Mouse (Mus musculus): ENCODE results near the gene Olfr1417.
A peak's percentile ranks its signal among the peaks of the same experiment; 100 is the strongest.
"Not testable (repeated sequence)": the region's sequence is repeated elsewhere in the genome, so short reads cannot be mapped to it uniquely, and the experiment has no call there.

Olfr1417 gene

GRCm38 (mm10) chr19:11839119-11839518 is at the start of gene Olfr1417:
Gene Olfr1417, minus strand, starts transcription at chr19:11839219.
- no peak for DNase-seq (ENCODE audit: low spot score)

GRCm38 (mm10) chr19:11886265-11886664 is 47.2 kb upstream of the Olfr1417 start, which contains the start of gene Olfr1420:
Gene Olfr1420, plus strand, starts transcription at chr19:11886565.
- DNase-seq (ENCODE audit: low spot score): no peak

- not testable (repeated sequence) for DNase-seq (ENCODE audit: low spot score)
Observed at GRCm38 (mm10) chr19:11878404-11878803, 39.4 kb upstream of the Olfr1417 start.

GRCm38 (mm10) chr19:11875006-11875405 is 36.0 kb upstream of the Olfr1417 start, which contains the start of gene Olfr1419:
Gene Olfr1419, minus strand, starts transcription at chr19:11875106.
- no peak for DNase-seq (ENCODE audit: low spot score)

GRCm38 (mm10) chr19:11867837-11868236 is 28.8 kb upstream of the Olfr1417 start:
- DNase-seq (ENCODE audit: low spot score): no peak

- DNase-seq (ENCODE audit: low spot score): no peak
Observed at GRCm38 (mm10) chr19:11860966-11861365, 21.9 kb upstream of the Olfr1417 start, which contains the start of gene Olfr1418. Gene Olfr1418, minus strand, starts transcription at chr19:11861066.

GRCm38 (mm10) chr19:11856506-11856905 is 17.5 kb upstream of the Olfr1417 start:
- DNase-seq (ENCODE audit: low spot score): no peak

GRCm38 (mm10) chr19:11854821-11855220 is 15.8 kb upstream of the Olfr1417 start:
- DNase-seq (ENCODE audit: low spot score): no peak

- DNase-seq (ENCODE audit: low spot score): no peak
Observed at GRCm38 (mm10) chr19:11852652-11853051, 13.6 kb upstream of the Olfr1417 start.

GRCm38 (mm10) chr19:11846333-11846732 is 7.3 kb upstream of the Olfr1417 start:
- DNase-seq (ENCODE audit: low spot score): no peak

- DNase-seq (ENCODE audit: low spot score): no peak
Observed at GRCm38 (mm10) chr19:11823346-11824065, 15.5 kb downstream of the Olfr1417 start.

GRCm38 (mm10) chr19:11820211-11820610 is 18.8 kb downstream of the Olfr1417 start:
- DNase-seq (ENCODE audit: low spot score): no peak

GRCm38 (mm10) chr19:11819800-11820199 is 19.2 kb downstream of the Olfr1417 start:
- DNase-seq (ENCODE audit: low spot score): peak; percentile 94

GRCm38 (mm10) chr19:11819143-11819700 is 19.8 kb downstream of the Olfr1417 start, which contains the start of gene Stx3:
Gene Stx3, minus strand, starts transcription at chr19:11819403.
- DNase-seq (ENCODE audit: low spot score): no peak

GRCm38 (mm10) chr19:11818199-11819142 is 20.5 kb downstream of the Olfr1417 start:
- DNase-seq (ENCODE audit: low spot score): peak; percentile 58

GRCm38 (mm10) chr19:11817586-11817985 is 21.4 kb downstream of the Olfr1417 start:
- peak; percentile 13 for DNase-seq (ENCODE audit: low spot score)

- no peak for DNase-seq (ENCODE audit: low spot score)
Observed at GRCm38 (mm10) chr19:11816706-11817105, 22.3 kb downstream of the Olfr1417 start.

- DNase-seq (ENCODE audit: low spot score): no peak
Observed at GRCm38 (mm10) chr19:11814742-11815333, 24.2 kb downstream of the Olfr1417 start.

- DNase-seq (ENCODE audit: low spot score): peak; percentile 33
Observed at GRCm38 (mm10) chr19:11813649-11814048, 25.4 kb downstream of the Olfr1417 start.

GRCm38 (mm10) chr19:11813136-11813535 is 25.9 kb downstream of the Olfr1417 start:
- DNase-seq (ENCODE audit: low spot score): peak; percentile 6

- DNase-seq (ENCODE audit: low spot score): peak; percentile 84
Observed at GRCm38 (mm10) chr19:11811688-11812365, 27.2 kb downstream of the Olfr1417 start.
